Mouse (Mus musculus): ENCODE measurements around the gene Xrn2. TPM values are rescaled to one million over a fixed set of nuclear protein-coding genes. Genes with fewer than 3 reads are reported as not detected.
"Not testable (repeated sequence)": the region's sequence is repeated elsewhere in the genome, so short reads cannot be mapped to it uniquely, and the experiment has no call there.

Gene Xrn2
- polyA plus RNA-seq, 1 experiment = 0.28 TPM

- H3K4me1 ChIP-seq (ENCODE audit: control insufficient read depth) = peaks cover 24% of the 10 kb centered on the region
- TF ChIP-seq GATA1 (IDR thresholded peaks at IDR 0.05; ENCODE audit: low read length) = no peak
- H3K27me3 ChIP-seq (ENCODE audit: control insufficient read depth) = no peaks in the 10 kb centered on the region
- H3K4me3 ChIP-seq (replicated peaks) = no peak overlapping the region
- no peaks in the 10 kb centered on the region for H3K36me3 ChIP-seq (ENCODE audit: control insufficient read depth)
- H3K9me3 ChIP-seq (ENCODE audit: control insufficient read depth, low read length) = no peaks in the 10 kb centered on the region
Measured at GRCm38 (mm10) chr2:147010141-147010540, 2.7 kb upstream of the Xrn2 start.

GRCm38 (mm10) chr2:147010952-147011351 lies 1.8 kb upstream of the Xrn2 start:
- H3K36me3 ChIP-seq (ENCODE audit: control insufficient read depth) = peaks cover 2% of the 10 kb centered on the region
- TF ChIP-seq TAL1 (IDR thresholded peaks at IDR 0.05; ENCODE audit: low read length) = no peak
- H3K4me3 ChIP-seq (replicated peaks) = no peak overlapping the region
- peaks cover 27% of the 10 kb centered on the region for H3K4me1 ChIP-seq (ENCODE audit: control insufficient read depth)
- no peaks in the 10 kb centered on the region for H3K9me3 ChIP-seq (ENCODE audit: control insufficient read depth, low read length)
- no peaks in the 10 kb centered on the region for H3K27me3 ChIP-seq (ENCODE audit: control insufficient read depth)

GRCm38 (mm10) chr2:147011474-147012140 lies 1.2 kb upstream of the Xrn2 start:
- peaks cover 5% of the 10 kb centered on the region for H3K36me3 ChIP-seq (ENCODE audit: control insufficient read depth)
- H3K4me3 ChIP-seq (replicated peaks) = peak overlapping the region; percentile 96
- H3K9me3 ChIP-seq (ENCODE audit: control insufficient read depth, low read length) = no peaks in the 10 kb centered on the region
- H3K4me1 ChIP-seq (ENCODE audit: control insufficient read depth) = peaks cover 29% of the 10 kb centered on the region
- H3K27me3 ChIP-seq (ENCODE audit: control insufficient read depth) = no peaks in the 10 kb centered on the region
- no peak for TF ChIP-seq GATA1 (IDR thresholded peaks at IDR 0.05; ENCODE audit: low read length)
- no peak for TF ChIP-seq TAL1 (IDR thresholded peaks at IDR 0.05; ENCODE audit: low read length)

GRCm38 (mm10) chr2:147012141-147012622 lies 614 bp upstream of the Xrn2 start:
- H3K27me3 ChIP-seq (ENCODE audit: control insufficient read depth) = no peaks in the 10 kb centered on the region
- TF ChIP-seq GATA1 (IDR thresholded peaks at IDR 0.05; ENCODE audit: low read length) = no peak
- no peak for TF ChIP-seq TAL1 (IDR thresholded peaks at IDR 0.05; ENCODE audit: low read length)
- H3K4me3 ChIP-seq (replicated peaks) = peak overlapping the region; percentile 96
- no peaks in the 10 kb centered on the region for H3K9me3 ChIP-seq (ENCODE audit: control insufficient read depth, low read length)
- H3K4me1 ChIP-seq (ENCODE audit: control insufficient read depth) = peaks cover 30% of the 10 kb centered on the region
- peaks cover 6% of the 10 kb centered on the region for H3K36me3 ChIP-seq (ENCODE audit: control insufficient read depth)

- H3K4me3 ChIP-seq (replicated peaks) = peak overlapping the region; percentile 96
- no peaks in the 10 kb centered on the region for H3K27me3 ChIP-seq (ENCODE audit: control insufficient read depth)
- TF ChIP-seq TAL1 (IDR thresholded peaks at IDR 0.05; ENCODE audit: low read length) (no peak), GATA1 (IDR thresholded peaks at IDR 0.05; ENCODE audit: low read length) (no peak)
Measured at GRCm38 (mm10) chr2:147013194-147013969, 586 bp downstream of the Xrn2 start.

GRCm38 (mm10) chr2:147014101-147014886 lies 1.5 kb downstream of the Xrn2 start:
- Histone ChIP-seq H3K4me3 (replicated peaks) (peak overlapping the region; percentile 96), H3K9me3 (ENCODE audit: control insufficient read depth, low read length) (no peaks in the 10 kb centered on the region), H3K4me1 (ENCODE audit: control insufficient read depth) (peaks cover 30% of the 10 kb centered on the region)

More at GRCm38 (mm10) chr2:147013194-147013969, 586 bp downstream of the Xrn2 start:
- no peaks in the 10 kb centered on the region for H3K9me3 ChIP-seq (ENCODE audit: control insufficient read depth, low read length)
- peaks cover 30% of the 10 kb centered on the region for H3K4me1 ChIP-seq (ENCODE audit: control insufficient read depth)
- H3K36me3 ChIP-seq (ENCODE audit: control insufficient read depth) = peaks cover 6% of the 10 kb centered on the region

GRCm38 (mm10) chr2:147022041-147022440 lies 9.2 kb downstream of the Xrn2 start:
- H3K36me3 ChIP-seq (ENCODE audit: control insufficient read depth) = peaks cover 20% of the 10 kb centered on the region
- H3K27me3 ChIP-seq (ENCODE audit: control insufficient read depth); H3K9me3 ChIP-seq (ENCODE audit: control insufficient read depth, low read length); H3K4me3 ChIP-seq (replicated peaks); H3K4me1 ChIP-seq (ENCODE audit: control insufficient read depth): not testable (repeated sequence)

More at GRCm38 (mm10) chr2:147014101-147014886, 1.5 kb downstream of the Xrn2 start:
- peaks cover 6% of the 10 kb centered on the region for H3K36me3 ChIP-seq (ENCODE audit: control insufficient read depth)
- no peak for TF ChIP-seq TAL1 (IDR thresholded peaks at IDR 0.05; ENCODE audit: low read length)
- TF ChIP-seq GATA1 (IDR thresholded peaks at IDR 0.05; ENCODE audit: low read length) = no peak
- no peaks in the 10 kb centered on the region for H3K27me3 ChIP-seq (ENCODE audit: control insufficient read depth)

GRCm38 (mm10) chr2:147023067-147023466 lies 10.3 kb downstream of the Xrn2 start:
- H3K9me3 ChIP-seq (ENCODE audit: control insufficient read depth, low read length) = no peaks in the 10 kb centered on the region
- no peak overlapping the region for H3K4me3 ChIP-seq (replicated peaks)
- H3K4me1 ChIP-seq (ENCODE audit: control insufficient read depth) = peaks cover 2% of the 10 kb centered on the region; the same call in 1 of the 2 replicates
- TF ChIP-seq GATA1 (IDR thresholded peaks at IDR 0.05; ENCODE audit: low read length) (no peak), TAL1 (IDR thresholded peaks at IDR 0.05; ENCODE audit: low read length) (no peak)
- no peaks in the 10 kb centered on the region for H3K27me3 ChIP-seq (ENCODE audit: control insufficient read depth)
- peaks cover 30% of the 10 kb centered on the region for H3K36me3 ChIP-seq (ENCODE audit: control insufficient read depth)

GRCm38 (mm10) chr2:147023560-147023959 lies 10.8 kb downstream of the Xrn2 start:
- no peaks in the 10 kb centered on the region for H3K9me3 ChIP-seq (ENCODE audit: control insufficient read depth, low read length)
- TF ChIP-seq TAL1 (IDR thresholded peaks at IDR 0.05; ENCODE audit: low read length) = no peak
- TF ChIP-seq GATA1 (IDR thresholded peaks at IDR 0.05; ENCODE audit: low read length) = no peak
- peaks cover 35% of the 10 kb centered on the region for H3K36me3 ChIP-seq (ENCODE audit: control insufficient read depth)
- H3K27me3 ChIP-seq (ENCODE audit: control insufficient read depth) = no peaks in the 10 kb centered on the region
- H3K4me3 ChIP-seq (replicated peaks) = no peak overlapping the region
- peaks cover 2% of the 10 kb centered on the region; the same call in 1 of the 2 replicates for H3K4me1 ChIP-seq (ENCODE audit: control insufficient read depth)
